Mouse (Mus musculus) E14TG2a.4 (cell line): ENCODE measurements around the gene Clca3a1.
"Not testable (repeated sequence)": the region's sequence is repeated elsewhere in the genome, so short reads cannot be mapped to it uniquely, and the experiment has no call there.

Experiments used
- CTCF ChIP-seq: conservative IDR thresholded peaks from 2 replicates; pipeline ENCODE4 v1.5.1; 2014; ENCODE audit warnings: low read length
- NANOG ChIP-seq: IDR thresholded peaks from 2 replicates; pipeline ENCODE4 v1.6.1; 2014; ENCODE audit warnings: borderline replicate concordance, low read length, mixed read lengths
- POU5F1 ChIP-seq: IDR thresholded peaks from 2 replicates; pipeline ENCODE4 v1.6.1; 2014; ENCODE audit warnings: low read length, borderline replicate concordance

DNA sequence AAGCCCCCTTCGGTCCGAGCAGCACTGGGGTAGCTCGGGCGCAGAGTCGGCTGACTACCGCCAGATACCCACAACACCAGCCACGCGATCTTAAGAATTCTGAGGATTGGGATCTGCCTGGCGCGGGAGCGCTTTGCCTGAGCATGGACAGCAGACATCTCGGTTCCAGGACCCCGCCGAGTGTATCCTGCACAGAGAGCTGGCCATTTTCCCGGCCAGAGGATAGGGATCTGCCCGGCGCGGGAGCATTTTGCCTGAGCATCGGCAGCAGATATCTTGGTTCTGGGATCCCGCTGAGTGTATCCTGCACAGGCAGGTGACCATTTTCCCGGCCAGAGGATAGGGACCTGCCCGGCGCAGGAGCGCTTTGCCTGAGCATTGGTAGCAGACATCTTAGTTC is 22.4 kb downstream of the Clca3a1 start:
- not testable (repeated sequence) for TF ChIP-seq CTCF, POU5F1, NANOG
